Mouse (Mus musculus) heart, embryonic 11.5 days (tissue): ENCODE data around the gene Gpc6. TPM values are rescaled to one million over a fixed set of nuclear protein-coding genes. Genes with fewer than 3 reads are reported as not detected.
A peak's percentile ranks its signal among the peaks of the same experiment; 100 is the strongest.

Experiments used
- ATAC-seq: fragments of 200-750 bp; cut with Nextera tagmentation; replicated peaks from 2 replicates; pipeline ENCODE4 v1.8.0; 2017; ENCODE audit warnings: moderate library complexity; ENCODE audit not compliant: insufficient number of reproducible peaks, low FRiP score, low TSS enrichment
- H3K27ac ChIP-seq: fragments of 300-500 bp; sonication (generic); 2 replicates; pipeline ENCODE4 v1.5.1; 2014; ENCODE audit warnings: mild to moderate bottlenecking, low read depth, low read length
- H3K27me3 ChIP-seq: fragments of 300-500 bp; sonication (generic); 2 replicates; pipeline ENCODE4 v1.6.1; 2014; ENCODE audit warnings: mild to moderate bottlenecking, low read length, mixed read lengths; ENCODE audit not compliant: control insufficient read depth, insufficient read depth
- H3K36me3 ChIP-seq: fragments of 300-500 bp; sonication (generic); 2 replicates; pipeline ENCODE4 v1.6.1; 2014; ENCODE audit warnings: mild to moderate bottlenecking, low read length, moderate library complexity, mixed read lengths; ENCODE audit not compliant: control insufficient read depth, insufficient read depth
- H3K4me1 ChIP-seq: fragments of 300-500 bp; sonication (generic); 2 replicates; pipeline ENCODE4 v1.6.1; 2014; ENCODE audit warnings: low read length; ENCODE audit not compliant: control insufficient read depth, insufficient read depth
- H3K4me2 ChIP-seq: fragments of 300-500 bp; sonication (generic); 2 replicates; pipeline ENCODE4 v1.6.1; 2014; ENCODE audit warnings: mild to moderate bottlenecking, moderate library complexity
- H3K4me3 ChIP-seq: fragments of 300-500 bp; sonication (generic); 2 replicates; pipeline ENCODE4 v1.5.1; 2014; ENCODE audit warnings: low read depth, low read length
- H3K9ac ChIP-seq: fragments of 300-500 bp; sonication (generic); 2 replicates; pipeline ENCODE4 v1.6.1; 2014; ENCODE audit warnings: mild to moderate bottlenecking, low read depth, low read length, moderate library complexity
- H3K9me3 ChIP-seq: fragments of 300-500 bp; sonication (generic); replicated peaks from 2 replicates; pipeline ENCODE4 v1.6.1; 2016; ENCODE audit warnings: low read length; ENCODE audit not compliant: control insufficient read depth
- WGBS: fragments of 180-500 bp; shearing (Covaris S2); extraction: QIAGEN DNeasy Blood & Tissue Kit; methylation state at CpG from one replicate; pipeline ENCODE4 v1.1.7; 2014; ENCODE audit not compliant: insufficient replicate concordance; 5-methylcytosine and 5-hydroxymethylcytosine counted together
- polyA plus RNA-seq: library from polyadenylated mRNA; unstranded; fragments of >200 nt; fragmentation: Nextera tagmentation; extraction: Ambion mirVana; gene quantifications from 2 replicates; pipeline ENCODE4 v1.2.1, GENCODE M21; 2014

Gpc6 gene
- polyA plus RNA-seq: 12.7 and 14.3 TPM in 2 replicates

GRCm38 (mm10) chr14:116924876-116925601, at the start of gene Gpc6:
Gene Gpc6 (plus strand): TSS chr14:116925315.
- Histone ChIP-seq H3K27ac (peak within 1 kb of the TSS; percentile 82), H3K27me3 (no peaks in the 10 kb centered on the region), H3K4me1 (no peaks in the 10 kb centered on the region), H3K36me3 (no peaks in the 10 kb centered on the region), H3K4me3 (peak within 1 kb of the TSS; percentile 78), H3K9ac (peak within 1 kb of the TSS; percentile 77), H3K9me3 (no peaks in the 10 kb centered on the region), H3K4me2 (peak within 1 kb of the TSS; percentile 99)
- peak; percentile 46 for ATAC-seq
- WGBS: under 1% methylated on average over 38 of the region's 38 CpGs

- WGBS: 70% methylated on average over 7 of the region's 7 CpGs
Measured at GRCm38 (mm10) chr14:116882480-116883044, 42.6 kb upstream of the Gpc6 start.

GRCm38 (mm10) chr14:116894316-116894715, 30.8 kb upstream of the Gpc6 start:
- 68% methylated on average over 3 of the region's 3 CpGs for WGBS
- ATAC-seq: no peak

More at GRCm38 (mm10) chr14:116882480-116883044, 42.6 kb upstream of the Gpc6 start:
- Histone ChIP-seq H3K27ac (no peak overlapping the region), H3K27me3 (no peaks in the 10 kb centered on the region), H3K9me3 (no peaks in the 10 kb centered on the region), H3K9ac (no peak overlapping the region), H3K36me3 (no peaks in the 10 kb centered on the region), H3K4me2 (no peak overlapping the region), H3K4me3 (no peak overlapping the region), H3K4me1 (no peaks in the 10 kb centered on the region)
- ATAC-seq: no peak

GRCm38 (mm10) chr14:116897971-116898370, 27.1 kb upstream of the Gpc6 start:
- Histone ChIP-seq H3K36me3 (no peaks in the 10 kb centered on the region), H3K27ac (no peak overlapping the region), H3K27me3 (no peaks in the 10 kb centered on the region), H3K9ac (no peak overlapping the region), H3K4me1 (no peaks in the 10 kb centered on the region), H3K9me3 (no peaks in the 10 kb centered on the region), H3K4me3 (no peak overlapping the region), H3K4me2 (no peak overlapping the region)
- no peak for ATAC-seq
- WGBS: 39% methylated on average over 1 of the region's 1 CpGs

More at GRCm38 (mm10) chr14:116894316-116894715, 30.8 kb upstream of the Gpc6 start:
- no peaks in the 10 kb centered on the region for H3K4me1 ChIP-seq
- no peak overlapping the region for H3K27ac ChIP-seq
- no peak overlapping the region for H3K4me3 ChIP-seq
- no peaks in the 10 kb centered on the region for H3K27me3 ChIP-seq
- H3K36me3 ChIP-seq: no peaks in the 10 kb centered on the region
- H3K9me3 ChIP-seq: no peaks in the 10 kb centered on the region
- no peak overlapping the region for H3K4me2 ChIP-seq
- H3K9ac ChIP-seq: no peak overlapping the region

GRCm38 (mm10) chr14:116911768-116912167, 13.3 kb upstream of the Gpc6 start:
- H3K27me3 ChIP-seq: no peaks in the 10 kb centered on the region
- H3K9me3 ChIP-seq: no peaks in the 10 kb centered on the region
- no peak overlapping the region for H3K4me3 ChIP-seq
- WGBS: 59% methylated on average over 1 of the region's 1 CpGs
- H3K4me1 ChIP-seq: no peaks in the 10 kb centered on the region
- no peak overlapping the region for H3K4me2 ChIP-seq
- no peak overlapping the region for H3K9ac ChIP-seq
- H3K27ac ChIP-seq: no peak overlapping the region
- H3K36me3 ChIP-seq: no peaks in the 10 kb centered on the region
- ATAC-seq: no peak

GRCm38 (mm10) chr14:116916874-116917273, 8.2 kb upstream of the Gpc6 start:
- Histone ChIP-seq H3K27me3 (no peaks in the 10 kb centered on the region), H3K4me2 (no peak overlapping the region)
- WGBS: 70% methylated on average over 6 of the region's 6 CpGs

GRCm38 (mm10) chr14:116924266-116924665, 849 bp upstream of the Gpc6 start:
- Histone ChIP-seq H3K9me3 (no peaks in the 10 kb centered on the region), H3K9ac (0 out of 2 replicates have a peak overlapping the region, but pooled peaks have one; percentile 5), H3K27me3 (no peaks in the 10 kb centered on the region), H3K27ac (no peak overlapping the region), H3K36me3 (no peaks in the 10 kb centered on the region), H3K4me1 (no peaks in the 10 kb centered on the region), H3K4me3 (no peak overlapping the region), H3K4me2 (peak overlapping the region; percentile 99; the same call in 1 of the 2 replicates)
- ATAC-seq: no peak
- WGBS: 49% methylated on average over 2 of the region's 2 CpGs

More at GRCm38 (mm10) chr14:116916874-116917273, 8.2 kb upstream of the Gpc6 start:
- Histone ChIP-seq H3K9ac (no peak overlapping the region), H3K4me3 (no peak overlapping the region), H3K27ac (no peak overlapping the region), H3K9me3 (no peaks in the 10 kb centered on the region), H3K36me3 (no peaks in the 10 kb centered on the region), H3K4me1 (no peaks in the 10 kb centered on the region)
- ATAC-seq: no peak

GRCm38 (mm10) chr14:116925691-116926403, 732 bp downstream of the Gpc6 start:
- ATAC-seq: peak; percentile 35
- H3K4me2 ChIP-seq: peak overlapping the region; percentile 99
- peak overlapping the region; percentile 77 for H3K9ac ChIP-seq
- WGBS: under 1% methylated on average over 58 of the region's 58 CpGs
- H3K4me1 ChIP-seq: no peaks in the 10 kb centered on the region
- H3K36me3 ChIP-seq: no peaks in the 10 kb centered on the region
- H3K27me3 ChIP-seq: no peaks in the 10 kb centered on the region
- H3K27ac ChIP-seq: peak overlapping the region; percentile 82
- no peaks in the 10 kb centered on the region for H3K9me3 ChIP-seq
- peak overlapping the region; percentile 78 for H3K4me3 ChIP-seq
